Mouse (Mus musculus) thymus, adult 2 months (tissue): ENCODE data around the gene Slc2a5.

Source experiments
- CTCF ChIP-seq: fragments of 200-500 bp; IDR thresholded peaks from 2 replicates; pipeline ENCODE4 v1.5.1; 2012; ENCODE audit warnings: mild to moderate bottlenecking, control low read depth, low read length, moderate library complexity, borderline replicate concordance; ENCODE audit not compliant: control insufficient read depth, poor library complexity, insufficient read depth; ENCODE audit errors: extremely low read depth
- POLR2A ChIP-seq: fragments of 200-500 bp; IDR thresholded peaks from 2 replicates; pipeline ENCODE4 v1.6.1; 2012; ENCODE audit warnings: mild to moderate bottlenecking, low read length, control low read depth, moderate library complexity; ENCODE audit not compliant: control insufficient read depth, poor library complexity, insufficient read depth; ENCODE audit errors: extremely low read depth

GRCm38 (mm10) chr4:150073102-150073473 lies 46.0 kb upstream of the Slc2a5 start:
- peak; percentile 78; the same call in 1 of the 2 replicates for TF ChIP-seq CTCF
- TF ChIP-seq POLR2A = no peak
